Mouse (Mus musculus) megakaryocyte, adult 5-6 weeks (primary cell): ENCODE measurements at regions not wholly inside any gene's neighbourhood (a gene's known extent, or its start where the extent isn't known, plus 50 kb on each side); places are given as distances from the start of the nearest gene placed in this dataset.
"Not testable (repeated sequence)": the region's sequence is repeated elsewhere in the genome, so short reads cannot be mapped to it uniquely, and the experiment has no call there.

Experiments used
- ATAC-seq: 2 replicates; pipeline ENCODE4 v1.8.0; 2016; ENCODE audit warnings: mild to moderate bottlenecking, inconsistent platforms; ENCODE audit not compliant: poor library complexity, severe bottlenecking

DNA sequence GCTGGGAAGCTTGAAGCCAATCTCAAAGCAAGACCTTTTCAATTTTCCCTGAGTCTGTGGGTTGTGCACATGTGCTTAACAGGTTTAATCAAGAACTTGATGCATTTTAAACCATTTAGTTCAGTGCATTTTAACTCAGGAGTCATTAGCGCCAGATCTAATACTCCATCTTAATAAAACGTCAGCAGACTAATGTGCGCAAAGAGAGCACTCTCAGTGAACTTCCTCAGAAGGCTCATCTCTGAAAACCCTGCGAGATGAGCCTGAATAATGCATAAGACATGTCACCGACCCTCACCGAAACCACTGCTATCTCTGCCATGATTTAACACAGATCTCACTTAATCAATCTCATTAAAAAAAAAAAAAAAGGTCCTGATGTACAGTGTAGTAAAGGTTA is 309.0 kb downstream of the Phf3 start:
- no peak for ATAC-seq

DNA sequence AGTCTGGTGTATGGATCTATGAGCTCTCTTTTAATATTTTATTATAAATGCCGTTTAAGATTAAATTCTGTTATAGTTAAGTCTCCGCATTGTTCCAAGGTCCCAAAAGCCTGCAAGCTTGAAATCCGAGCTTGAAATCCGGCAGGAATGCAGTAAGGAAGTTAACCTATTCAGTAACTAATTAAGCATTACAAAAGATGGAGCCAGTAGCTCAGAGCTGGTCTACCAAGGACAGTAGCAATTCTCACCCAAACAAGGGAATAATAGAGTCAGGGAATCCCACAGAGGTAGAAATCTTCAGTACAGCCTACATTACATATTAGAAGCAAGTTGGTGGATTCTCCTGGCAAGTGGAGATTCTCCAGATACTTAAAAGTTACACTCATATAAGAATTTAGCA is 325.0 kb downstream of the Phf3 start:
- not testable (repeated sequence) for ATAC-seq

DNA sequence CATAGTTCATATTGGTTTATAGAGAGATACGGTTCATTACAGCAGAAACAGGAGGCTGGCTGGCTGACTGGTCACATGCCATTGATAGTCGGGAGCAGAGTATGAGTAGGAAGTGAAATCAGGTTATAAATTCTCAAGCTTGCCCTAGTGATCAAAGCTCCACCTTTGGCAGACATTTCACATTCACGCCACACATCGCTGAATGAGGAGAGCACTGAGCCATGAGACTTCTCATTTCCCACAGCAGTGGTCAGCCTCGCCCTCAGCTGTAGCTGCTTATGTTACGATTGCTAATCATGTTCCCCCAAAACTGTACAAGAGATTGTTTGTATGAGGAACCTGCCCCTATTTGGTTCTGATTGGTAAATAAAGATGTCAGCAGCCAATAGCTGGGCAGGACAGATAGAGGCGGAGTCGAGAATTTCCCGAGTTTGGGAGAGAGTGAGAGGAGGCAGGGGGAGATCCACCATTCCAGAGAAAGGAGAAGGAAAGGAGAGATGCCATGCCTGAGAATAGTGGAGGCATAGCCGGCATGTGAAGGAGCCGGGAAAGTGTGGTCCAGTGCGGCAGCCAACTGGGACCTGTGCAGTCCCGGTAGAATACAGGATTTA is 333.5 kb downstream of the Phf3 start:
- no peak for ATAC-seq

DNA sequence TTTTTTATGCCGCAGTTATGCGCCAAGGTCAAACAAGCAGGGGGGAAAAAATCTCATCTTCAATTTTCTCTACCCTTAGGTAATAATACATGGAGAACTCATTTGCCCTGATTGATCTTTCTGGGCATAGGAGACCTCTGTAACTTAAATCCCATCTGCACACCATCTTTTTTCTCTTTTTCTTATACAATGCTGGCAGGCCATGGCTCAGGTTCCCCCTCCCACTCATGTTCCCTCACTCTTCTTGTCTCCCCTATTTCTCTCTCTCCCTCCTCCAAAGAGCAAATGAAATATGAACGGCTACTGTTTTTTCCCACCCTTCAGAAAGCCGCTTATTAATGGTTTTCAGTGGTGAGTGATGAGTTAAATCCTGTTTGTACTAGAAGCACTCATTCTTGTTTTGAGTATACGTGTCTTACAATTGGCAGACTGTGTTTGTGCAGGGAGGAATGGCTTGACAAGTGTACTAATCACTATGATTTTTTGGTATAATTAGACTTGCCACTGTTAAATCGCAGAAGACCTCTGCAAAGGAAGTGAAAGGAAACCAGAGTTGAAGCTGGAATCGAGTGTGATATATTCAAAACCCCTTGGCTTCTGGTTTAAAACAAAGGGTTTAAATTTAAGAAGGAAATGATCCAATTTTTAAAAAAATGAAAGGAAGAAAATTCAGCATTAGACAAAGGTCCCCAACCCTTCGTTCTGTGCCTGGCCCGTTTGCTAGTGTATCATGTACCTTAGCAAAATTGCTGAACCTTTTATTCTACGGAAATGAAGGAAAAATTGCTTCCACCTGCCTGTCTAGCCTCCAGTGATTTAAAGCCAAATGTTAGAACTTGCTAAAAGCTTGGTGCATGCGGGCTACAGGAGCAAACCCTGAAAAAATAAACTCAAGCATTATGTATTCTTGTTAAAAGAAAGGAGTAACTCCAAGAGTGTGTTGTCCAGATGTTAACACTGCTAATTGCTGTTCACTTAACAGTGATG is 336.4 kb downstream of the Phf3 start:
- no peak for ATAC-seq

DNA sequence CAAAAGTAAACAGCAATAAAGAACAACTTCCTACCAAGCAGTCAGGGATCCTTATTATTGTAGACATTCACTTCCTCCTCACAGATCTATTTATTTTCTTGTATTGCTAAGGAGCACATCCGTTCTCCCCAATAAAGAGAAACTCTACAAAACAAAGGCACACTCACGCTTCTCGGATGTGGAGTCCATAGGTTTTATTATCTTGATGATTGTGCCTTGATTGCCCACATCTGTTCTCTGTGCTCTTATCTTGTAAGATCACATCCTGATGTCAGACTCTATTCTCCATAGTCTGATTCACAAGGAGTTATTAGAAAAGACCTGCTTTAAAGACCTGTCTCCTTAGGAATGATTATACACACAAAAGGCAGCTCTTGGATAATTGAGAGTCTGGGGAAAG is 356.4 kb downstream of the Phf3 start:
- ATAC-seq, result no peak

DNA sequence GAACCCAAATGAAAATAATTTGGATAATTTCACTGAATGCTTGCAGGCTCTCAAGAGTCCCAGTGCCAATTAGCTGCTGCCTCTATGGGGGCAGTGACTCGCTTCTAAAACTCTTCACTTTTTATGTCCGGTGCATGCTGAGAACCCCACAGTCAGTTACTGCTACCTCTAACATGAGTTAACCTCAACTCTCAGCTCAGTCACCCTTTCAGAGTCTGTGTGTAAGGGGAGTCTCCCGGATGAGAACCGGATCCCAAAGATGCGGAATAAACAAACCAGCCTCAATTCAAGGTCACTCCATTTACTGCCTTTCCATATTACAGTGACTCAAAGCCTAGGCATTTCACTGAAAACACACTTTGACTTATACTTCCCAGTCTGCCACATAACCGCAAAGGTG is 357.9 kb downstream of the Phf3 start:
- ATAC-seq, result no peak

DNA sequence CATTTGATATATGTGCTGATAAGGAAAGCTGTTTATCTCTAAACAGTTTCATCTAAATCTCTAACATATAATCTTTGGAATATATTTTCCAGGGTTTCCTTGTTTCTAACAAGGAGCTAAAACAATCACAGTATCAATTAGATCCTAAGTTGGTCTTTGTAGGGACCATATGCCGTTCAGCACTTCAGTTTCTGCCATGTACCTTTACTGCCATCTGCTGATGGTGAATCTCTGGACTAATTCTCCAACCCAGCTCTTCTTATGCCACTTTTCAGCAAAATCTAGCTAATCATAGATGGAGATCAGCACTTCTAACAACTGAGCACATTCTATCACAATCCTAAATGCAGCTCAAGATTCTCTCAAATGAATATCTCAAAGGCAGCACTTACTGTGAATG is 370.5 kb downstream of the Phf3 start:
- ATAC-seq, result no peak

DNA sequence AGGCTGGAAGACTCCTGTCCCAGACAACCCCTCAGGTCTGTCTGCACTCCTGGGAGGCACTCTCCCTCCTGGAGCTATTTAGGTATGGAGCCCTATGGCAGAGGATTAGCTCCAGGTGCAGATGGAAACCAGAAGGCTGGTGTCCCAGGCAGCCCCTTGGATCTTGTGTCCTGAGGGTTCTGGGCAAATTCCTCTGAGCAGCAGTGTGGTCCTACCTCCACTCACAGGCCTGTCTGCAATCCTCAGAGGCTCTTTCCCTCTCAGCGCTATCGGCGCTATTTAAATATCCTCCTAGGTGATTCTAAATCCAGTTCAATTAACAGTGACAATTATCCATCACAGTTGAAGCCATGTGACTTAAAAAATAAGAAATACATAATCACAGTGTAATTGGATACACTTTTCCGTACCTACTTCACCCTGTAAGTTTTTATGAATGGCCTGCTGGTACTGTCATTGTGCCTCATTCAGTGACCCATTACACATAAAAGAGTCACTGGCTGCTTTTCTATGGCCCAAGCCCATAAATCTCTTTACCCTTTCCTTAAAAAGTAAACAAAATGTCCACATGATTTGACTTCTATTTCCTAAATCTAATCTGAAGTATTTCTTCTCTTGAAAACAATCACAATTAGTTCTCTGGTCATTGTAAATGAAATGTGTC is 413.3 kb downstream of the Phf3 start:
- no peak for ATAC-seq

DNA sequence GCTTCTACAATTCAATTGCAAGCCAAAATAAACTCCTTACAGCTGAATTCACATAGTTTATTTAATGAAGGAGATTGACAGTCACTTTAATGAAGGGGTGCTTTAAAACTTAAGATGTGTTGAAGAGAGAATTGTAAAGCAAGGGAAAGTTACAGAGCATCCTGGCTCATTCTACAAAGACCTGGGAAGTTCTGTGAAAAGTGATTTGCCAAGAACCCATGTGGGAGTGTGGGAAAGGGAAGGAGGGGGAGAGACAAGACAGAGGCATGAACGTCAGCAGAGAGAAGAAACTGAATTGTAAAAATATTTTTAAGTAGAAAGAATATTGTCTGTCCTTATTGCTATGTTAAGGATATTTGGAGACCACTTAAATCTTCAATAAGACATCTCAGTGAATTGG is 435.8 kb downstream of the Phf3 start:
- ATAC-seq, result no peak

DNA sequence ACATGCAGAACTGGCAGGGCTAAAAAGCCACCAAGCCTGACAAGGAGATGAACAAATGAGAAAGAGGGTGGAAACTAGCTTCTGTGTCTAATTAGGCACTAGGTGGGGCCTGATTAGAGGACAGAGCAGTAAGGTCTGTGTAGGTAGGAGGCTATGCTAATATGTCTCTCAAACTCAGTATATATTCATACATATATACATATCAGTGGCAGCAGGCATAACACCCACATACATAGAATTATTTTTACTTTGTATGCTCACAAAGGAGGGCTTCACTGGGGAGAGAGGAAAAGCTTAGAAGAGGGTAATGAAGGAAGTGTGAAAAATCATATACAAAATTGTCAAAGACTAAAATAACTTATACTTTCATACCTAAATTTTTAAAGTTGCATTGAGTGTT is 457.1 kb downstream of the Phf3 start:
- ATAC-seq, result no peak

DNA sequence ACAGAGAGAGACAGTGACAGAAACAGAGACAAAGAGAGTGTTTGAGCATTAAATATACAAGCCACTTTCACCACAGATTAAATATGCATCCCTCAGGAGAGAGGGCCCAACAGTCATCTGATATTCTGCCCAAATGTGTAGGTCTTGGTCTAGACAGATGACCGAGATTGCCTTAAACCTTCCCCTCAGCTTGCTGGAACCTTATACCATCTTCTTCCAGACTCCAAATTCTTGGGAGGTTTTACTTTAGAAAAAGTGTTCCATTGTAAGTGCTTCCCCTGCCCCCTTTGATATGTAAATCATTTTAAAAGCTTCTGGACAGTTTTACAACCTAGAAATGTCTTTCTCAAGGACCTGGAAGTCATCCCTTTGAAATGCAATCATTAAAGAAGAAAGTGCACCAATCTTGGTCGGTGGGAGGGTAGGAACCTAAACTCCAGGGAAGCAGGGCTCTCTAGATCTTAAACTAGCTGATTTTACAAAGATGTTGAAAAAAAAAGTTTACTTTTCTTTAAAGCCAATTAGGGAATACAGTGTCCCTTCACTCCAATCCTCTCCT is 458.8 kb downstream of the Phf3 start:
- ATAC-seq, result no peak
